Mouse (Mus musculus): ENCODE measurements around the gene Cdkn2aip. TPM values are rescaled to one million over a fixed set of nuclear protein-coding genes. Genes with fewer than 3 reads are reported as not detected.

The Cdkn2aip gene
- polyA plus RNA-seq, 1 experiment from 2014 or later = 47.6 TPM

DNA sequence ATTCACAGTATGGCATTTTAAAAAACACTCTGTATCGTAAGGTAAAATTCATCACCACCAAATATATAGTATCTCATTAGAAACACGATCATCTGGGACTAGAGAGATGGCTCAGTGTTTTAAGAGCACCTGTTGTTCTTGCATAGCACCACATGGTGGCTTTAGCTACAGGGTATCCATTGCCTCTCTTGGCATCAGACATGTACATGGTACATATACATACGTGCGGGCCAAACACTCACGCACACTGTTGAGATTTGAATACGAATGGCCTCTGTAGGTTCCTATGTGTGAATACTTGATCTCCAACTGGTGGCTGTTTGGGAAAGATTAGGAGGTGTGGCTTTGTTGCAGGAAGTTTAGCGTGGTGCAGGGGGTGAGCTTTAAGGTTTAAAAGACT, 28.6 kb upstream of the Cdkn2aip start:
- ATAC-seq (ENCODE audit: low FRiP score) = no peak
- WGBS = 89% methylated on average over 7 of the region's 7 CpGs

DNA sequence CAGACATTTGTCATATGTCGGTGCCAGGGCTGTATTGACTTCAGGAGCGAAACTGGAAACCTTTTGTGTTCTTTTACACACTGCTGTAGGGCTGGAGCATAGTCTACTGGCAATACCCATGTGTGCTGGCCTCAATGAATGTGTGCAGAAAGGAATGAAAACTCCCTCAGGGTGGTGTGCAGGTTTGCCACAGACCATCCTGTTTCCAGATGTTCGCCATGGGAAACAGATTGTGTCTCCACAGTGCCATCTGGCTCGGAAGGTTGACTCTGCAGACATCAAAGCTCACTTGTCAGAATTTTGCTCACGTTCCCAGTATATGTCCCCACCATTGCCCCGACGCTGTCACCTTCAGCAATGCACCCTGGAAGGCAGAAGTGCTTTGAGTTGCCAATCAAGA, 23.4 kb upstream of the Cdkn2aip start:
- Histone ChIP-seq H3K36me3 (no peaks in the 10 kb centered on the region), H3K27ac (no peak overlapping the region), H3K4me2 (replicated peaks) (no peak overlapping the region), H3K27me3 (0 out of 2 replicates have a peak, but pooled peaks cover 5% of the 10 kb centered on the region), H3K9ac (no peak overlapping the region), H3K4me1 (0 out of 2 replicates have a peak, but pooled peaks cover 3% of the 10 kb centered on the region), H3K9me3 (replicated peaks) (no peaks in the 10 kb centered on the region), H3K4me3 (no peak overlapping the region)
- no peak for ATAC-seq (ENCODE audit: low FRiP score)
- 42% methylated on average over 7 of the region's 7 CpGs for WGBS

More for the DNA sequence above, 28.6 kb upstream of the Cdkn2aip start:
- H3K36me3 ChIP-seq = no peaks in the 10 kb centered on the region
- no peak overlapping the region for H3K27ac ChIP-seq
- no peak overlapping the region for H3K9ac ChIP-seq
- no peaks in the 10 kb centered on the region for H3K4me1 ChIP-seq
- no peak overlapping the region for H3K4me2 ChIP-seq (replicated peaks)
- H3K4me3 ChIP-seq = no peak overlapping the region
- H3K9me3 ChIP-seq (replicated peaks) = no peaks in the 10 kb centered on the region
- 0 out of 2 replicates have a peak, but pooled peaks cover 5% of the 10 kb centered on the region for H3K27me3 ChIP-seq

DNA sequence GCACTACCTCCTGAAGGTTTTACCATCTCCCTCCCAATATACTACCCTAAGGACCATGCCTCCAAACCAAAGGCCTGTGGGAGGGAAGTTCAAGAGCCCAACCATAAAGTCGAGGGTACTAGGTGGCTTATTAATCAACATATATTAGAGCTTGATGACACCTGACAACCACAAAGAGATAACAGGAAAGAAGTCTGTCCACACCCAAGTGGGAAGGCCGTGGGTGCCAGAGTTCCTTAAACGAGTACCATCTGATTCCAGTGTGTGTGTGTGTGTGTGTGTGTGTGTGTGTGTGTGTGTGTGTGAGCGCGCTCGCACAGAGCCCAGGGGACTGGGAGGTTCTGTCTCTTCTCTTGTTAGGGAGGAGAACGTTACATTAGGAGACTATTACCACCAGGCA, 15.6 kb upstream of the Cdkn2aip start:
- H3K9me3 ChIP-seq (replicated peaks) = no peaks in the 10 kb centered on the region
- no peak overlapping the region for H3K4me3 ChIP-seq
- no peak overlapping the region for H3K9ac ChIP-seq
- H3K36me3 ChIP-seq = no peaks in the 10 kb centered on the region
- no peak overlapping the region for H3K27ac ChIP-seq
- no peak for ATAC-seq (ENCODE audit: low FRiP score)
- H3K4me2 ChIP-seq (replicated peaks) = no peak overlapping the region
- 91% methylated on average over 7 of the region's 7 CpGs for WGBS
- no peaks in the 10 kb centered on the region for H3K4me1 ChIP-seq
- H3K27me3 ChIP-seq = no peaks in the 10 kb centered on the region

DNA sequence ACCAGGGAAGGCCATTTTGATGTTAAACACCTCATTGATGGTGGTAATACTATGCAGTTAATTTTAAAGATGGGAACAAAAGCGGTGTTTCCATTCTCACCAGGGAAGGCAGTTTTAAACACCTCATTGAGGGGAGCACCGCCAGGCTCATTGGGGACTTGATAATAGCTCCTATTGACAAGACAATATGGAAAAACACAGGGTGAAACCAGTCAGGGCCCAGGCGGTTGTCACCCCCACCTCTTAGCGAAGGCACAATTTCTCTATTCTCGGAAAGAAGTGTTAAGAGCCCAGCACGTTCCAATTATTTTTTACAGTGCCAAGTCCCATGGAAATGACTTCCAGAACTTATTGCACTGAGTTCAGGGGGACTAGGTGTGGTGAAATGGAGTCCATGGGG, 13.2 kb upstream of the Cdkn2aip start:
- Histone ChIP-seq H3K27me3 (no peaks in the 10 kb centered on the region), H3K4me1 (no peaks in the 10 kb centered on the region), H3K9ac (no peak overlapping the region), H3K27ac (no peak overlapping the region), H3K9me3 (replicated peaks) (no peaks in the 10 kb centered on the region), H3K36me3 (no peaks in the 10 kb centered on the region), H3K4me2 (replicated peaks) (no peak overlapping the region), H3K4me3 (no peak overlapping the region)
- ATAC-seq (ENCODE audit: low FRiP score) = no peak
- 15% methylated on average over 6 of the region's 6 CpGs for WGBS

DNA sequence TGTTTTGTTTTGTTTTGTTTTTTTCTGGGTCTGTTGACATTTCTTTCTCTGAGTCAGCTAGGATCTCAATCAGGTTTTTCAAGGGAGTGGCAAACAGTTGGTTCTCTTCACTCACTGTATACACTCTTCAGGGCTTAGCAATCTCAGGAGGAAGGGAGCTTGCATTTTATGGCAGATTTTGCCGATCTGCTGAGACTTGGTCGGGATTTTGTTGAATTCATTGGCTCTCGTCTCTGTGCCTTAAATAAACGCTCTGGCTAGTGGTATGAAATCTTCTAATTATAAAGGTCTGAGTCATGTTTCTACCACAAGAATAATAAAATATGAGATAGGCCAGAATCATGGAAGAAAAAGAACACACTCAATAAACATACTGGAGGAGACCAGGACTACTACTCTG, 7.9 kb upstream of the Cdkn2aip start:
- 79% methylated on average over 4 of the region's 4 CpGs for WGBS
- ATAC-seq (ENCODE audit: low FRiP score) = no peak
- no peak overlapping the region for H3K27ac ChIP-seq

DNA sequence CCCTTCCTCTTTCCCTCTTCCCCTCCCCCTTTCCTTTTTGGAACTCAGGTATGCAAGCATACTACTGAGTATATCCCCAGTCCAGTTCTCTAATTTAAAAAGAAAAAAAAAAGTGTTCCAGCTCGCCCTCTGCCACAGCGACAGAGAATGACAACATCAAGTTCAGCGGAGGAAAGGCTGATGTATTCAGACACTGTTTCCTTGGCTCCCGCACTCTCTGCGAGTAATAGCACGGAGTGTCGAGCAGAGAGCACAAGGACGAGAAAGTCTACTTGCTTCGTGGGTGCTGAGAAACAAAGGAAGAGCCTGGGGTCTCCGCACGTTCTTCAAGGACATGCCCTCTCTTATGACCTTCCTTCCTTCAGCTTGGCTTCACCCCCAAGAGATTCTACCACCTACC, 4.9 kb upstream of the Cdkn2aip start:
- no peaks in the 10 kb centered on the region for H3K36me3 ChIP-seq
- H3K27ac ChIP-seq = no peak overlapping the region
- no peaks in the 10 kb centered on the region; the same call in 1 of the 2 replicates for H3K4me1 ChIP-seq
- H3K4me3 ChIP-seq = no peak overlapping the region
- no peak for ATAC-seq (ENCODE audit: low FRiP score)
- WGBS = 24% methylated on average over 11 of the region's 11 CpGs
- H3K9me3 ChIP-seq (replicated peaks) = no peaks in the 10 kb centered on the region
- H3K4me2 ChIP-seq (replicated peaks) = no peak overlapping the region
- no peak overlapping the region for H3K9ac ChIP-seq
- no peaks in the 10 kb centered on the region for H3K27me3 ChIP-seq

More for the DNA sequence above, 7.9 kb upstream of the Cdkn2aip start:
- Histone ChIP-seq H3K4me2 (replicated peaks) (no peak overlapping the region), H3K9ac (no peak overlapping the region), H3K4me1 (no peaks in the 10 kb centered on the region), H3K36me3 (no peaks in the 10 kb centered on the region), H3K4me3 (no peak overlapping the region), H3K27me3 (no peaks in the 10 kb centered on the region), H3K9me3 (replicated peaks) (no peaks in the 10 kb centered on the region)

DNA sequence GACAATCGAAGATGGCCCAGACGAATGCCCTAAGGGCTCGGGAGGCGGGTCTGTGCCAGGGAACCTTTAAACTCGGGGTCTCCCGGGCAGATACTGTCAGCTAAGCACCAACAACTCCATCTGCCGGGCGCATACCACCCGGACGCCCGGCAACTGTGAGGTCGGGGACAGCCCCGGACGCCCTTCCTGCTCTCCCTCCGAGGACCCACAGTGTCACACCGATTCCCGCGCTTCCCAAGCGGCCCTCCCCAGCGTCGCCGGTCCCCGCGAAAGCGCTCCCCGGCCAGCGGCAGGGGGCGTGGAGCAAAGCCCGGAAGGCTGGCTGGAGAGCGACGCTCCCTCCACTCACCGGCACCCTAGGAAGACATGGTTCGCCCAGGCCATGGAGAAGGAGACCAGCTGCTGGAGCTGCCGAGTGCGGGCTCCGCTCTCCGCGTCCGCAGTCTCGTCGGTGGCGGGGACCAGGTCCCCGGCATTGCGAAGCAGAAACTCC, 515 bp downstream of the Cdkn2aip start:
- H3K9me3 ChIP-seq (replicated peaks) = no peaks in the 10 kb centered on the region
- WGBS = under 1% methylated on average over 44 of the region's 44 CpGs
- H3K4me1 ChIP-seq = peaks cover 10% of the 10 kb centered on the region
- peak overlapping the region; percentile 92 for H3K9ac ChIP-seq
- peak overlapping the region; percentile 67 for H3K4me2 ChIP-seq (replicated peaks)
- peak overlapping the region; percentile 95 for H3K27ac ChIP-seq
- peak; percentile 66 for ATAC-seq (ENCODE audit: low FRiP score)
- peaks cover 24% of the 10 kb centered on the region for H3K36me3 ChIP-seq
- H3K27me3 ChIP-seq = no peaks in the 10 kb centered on the region
- peak overlapping the region; percentile 96 for H3K4me3 ChIP-seq

DNA sequence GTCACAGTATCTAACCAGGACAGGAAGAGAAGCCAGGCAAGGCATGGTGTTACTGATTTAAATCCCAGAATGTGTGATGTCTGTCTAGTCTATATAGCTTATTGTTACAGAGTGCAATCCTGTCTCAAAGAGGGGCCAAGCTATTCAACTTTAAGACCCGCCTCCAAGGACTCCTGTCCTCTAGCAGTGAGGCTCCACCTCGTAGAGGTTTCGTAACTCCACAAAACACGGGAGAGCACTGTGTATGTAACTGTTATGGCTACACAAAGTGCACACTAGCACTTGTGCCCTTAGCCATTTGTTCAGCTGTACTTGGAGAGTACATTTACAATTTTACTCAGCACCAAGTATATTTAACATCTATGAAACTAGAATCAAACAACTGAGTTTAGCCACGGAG, 5.6 kb downstream of the Cdkn2aip start:
- H3K36me3 ChIP-seq = peaks cover 42% of the 10 kb centered on the region
- no peak overlapping the region for H3K4me3 ChIP-seq
- no peak overlapping the region for H3K27ac ChIP-seq
- no peak overlapping the region for H3K9ac ChIP-seq
- H3K27me3 ChIP-seq = no peaks in the 10 kb centered on the region
- H3K9me3 ChIP-seq (replicated peaks) = no peaks in the 10 kb centered on the region
- WGBS = 85% methylated on average over 5 of the region's 5 CpGs
- ATAC-seq (ENCODE audit: low FRiP score) = no peak
- peaks cover 10% of the 10 kb centered on the region for H3K4me1 ChIP-seq
- H3K4me2 ChIP-seq (replicated peaks) = no peak overlapping the region

DNA sequence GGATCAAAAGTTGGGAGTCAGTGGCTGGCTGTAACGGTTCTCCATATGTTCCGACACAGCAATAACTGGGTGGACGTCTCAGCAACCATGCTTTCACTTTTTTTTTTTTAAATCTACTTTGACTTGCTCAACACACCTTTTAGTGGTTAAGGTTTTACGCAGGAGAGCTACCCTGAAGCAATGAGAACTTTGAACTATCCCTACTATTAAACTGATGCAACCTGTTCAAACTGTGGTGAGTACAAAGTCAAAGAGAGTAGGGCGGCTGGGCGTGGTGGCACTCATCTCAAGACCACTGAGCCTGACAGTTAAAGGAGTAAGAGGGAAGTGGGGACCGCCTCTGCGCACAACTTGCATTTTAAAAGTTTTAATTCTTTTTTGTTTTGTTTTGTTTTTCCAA, 7.0 kb downstream of the Cdkn2aip start:
- Histone ChIP-seq H3K9ac (no peak overlapping the region), H3K27me3 (no peaks in the 10 kb centered on the region), H3K4me3 (no peak overlapping the region), H3K4me1 (peaks cover 2% of the 10 kb centered on the region), H3K9me3 (replicated peaks) (no peaks in the 10 kb centered on the region), H3K4me2 (replicated peaks) (no peak overlapping the region), H3K27ac (no peak overlapping the region), H3K36me3 (peaks cover 37% of the 10 kb centered on the region)
- no peak for ATAC-seq (ENCODE audit: low FRiP score)
- 96% methylated on average over 8 of the region's 8 CpGs for WGBS

DNA sequence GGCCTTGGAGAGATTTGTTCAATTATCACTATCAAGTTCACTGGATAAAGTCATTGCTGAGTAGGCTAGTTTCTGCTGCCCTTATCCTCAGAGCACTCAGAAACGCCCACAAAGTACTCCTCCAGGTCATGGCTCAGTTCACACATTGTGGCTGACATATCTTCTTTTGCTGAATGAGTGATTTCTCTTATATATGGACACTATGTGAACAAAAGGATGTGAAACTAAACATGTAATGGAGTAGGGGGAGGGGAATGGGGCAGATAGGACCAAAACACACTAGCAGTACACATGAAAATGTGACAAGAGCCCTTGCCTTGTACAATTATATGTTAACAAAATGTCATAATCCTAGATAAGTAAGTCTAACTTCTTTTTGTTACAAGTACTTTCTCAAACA, 11.4 kb downstream of the Cdkn2aip start:
- ATAC-seq (ENCODE audit: low FRiP score) = no peak
- no peaks in the 10 kb centered on the region; the same call in 1 of the 2 replicates for H3K9me3 ChIP-seq (replicated peaks)
- WGBS = 45% methylated on average over 1 of the region's 1 CpGs

DNA sequence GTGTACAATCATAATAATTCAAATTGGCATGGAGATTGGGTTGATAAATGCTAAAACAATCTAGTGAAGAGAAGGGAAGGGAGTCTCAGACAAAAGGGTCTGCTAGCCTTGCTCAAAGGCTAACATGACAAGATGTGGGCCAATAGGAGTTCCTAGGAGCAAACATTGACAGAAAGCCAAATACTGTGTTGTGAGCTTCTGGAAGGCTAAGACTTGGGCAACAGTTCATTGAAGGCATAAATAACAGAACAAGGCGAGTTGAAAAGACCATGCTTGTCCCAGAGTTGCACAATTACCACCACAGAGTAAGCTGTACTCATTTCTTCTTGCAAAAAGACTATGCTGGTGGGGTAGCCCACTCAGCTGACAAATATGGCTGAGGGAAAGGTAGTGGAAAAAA, 16.0 kb downstream of the Cdkn2aip start:
- H3K36me3 ChIP-seq = no peaks in the 10 kb centered on the region
- no peak overlapping the region for H3K27ac ChIP-seq
- no peak for ATAC-seq (ENCODE audit: low FRiP score)
- H3K27me3 ChIP-seq = no peaks in the 10 kb centered on the region
- H3K4me3 ChIP-seq = no peak overlapping the region
- H3K4me1 ChIP-seq = no peaks in the 10 kb centered on the region
- H3K9ac ChIP-seq = no peak overlapping the region
- no peak overlapping the region for H3K4me2 ChIP-seq (replicated peaks)
- WGBS = 66% methylated on average over 1 of the region's 1 CpGs
- H3K9me3 ChIP-seq (replicated peaks) = no peaks in the 10 kb centered on the region; the same call in 1 of the 2 replicates

More for the DNA sequence above, 11.4 kb downstream of the Cdkn2aip start:
- H3K36me3 ChIP-seq = peaks cover 11% of the 10 kb centered on the region
- H3K27ac ChIP-seq = no peak overlapping the region
- no peak overlapping the region for H3K4me2 ChIP-seq (replicated peaks)
- H3K9ac ChIP-seq = no peak overlapping the region
- H3K4me1 ChIP-seq = no peaks in the 10 kb centered on the region
- H3K27me3 ChIP-seq = no peaks in the 10 kb centered on the region
- no peak overlapping the region for H3K4me3 ChIP-seq

DNA sequence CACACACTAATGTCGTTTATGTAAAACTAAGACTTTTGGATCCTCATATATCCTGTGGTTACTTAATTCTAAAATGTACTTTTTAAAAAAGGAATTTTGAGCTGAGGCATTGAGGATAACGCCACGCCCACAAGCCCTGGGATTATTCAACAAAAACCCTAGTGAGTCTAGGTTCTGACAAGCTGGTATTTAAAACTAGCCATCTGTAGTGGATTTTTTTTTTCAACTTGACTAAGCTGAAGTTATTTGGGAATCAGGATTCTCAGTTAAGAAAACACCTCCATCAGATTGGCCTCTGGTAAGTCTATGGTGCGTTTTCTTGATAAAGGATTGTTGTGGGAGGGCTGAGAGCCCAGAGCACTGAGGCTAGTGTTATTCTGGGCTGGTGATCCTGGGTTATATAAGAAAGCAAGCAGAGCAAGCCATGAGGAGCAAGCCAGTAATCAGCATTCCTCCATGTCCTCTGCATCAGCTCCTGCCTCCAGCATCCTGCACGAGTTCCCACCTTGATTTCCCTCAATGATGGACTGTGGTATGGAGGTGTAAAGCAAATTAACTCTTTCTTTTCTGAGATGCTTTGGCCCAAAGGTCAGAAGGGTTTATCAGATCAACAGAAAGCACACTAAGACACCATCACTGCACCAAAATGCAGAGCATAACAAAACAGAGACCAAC, 18.2 kb downstream of the Cdkn2aip start:
- Histone ChIP-seq H3K9ac (no peak overlapping the region), H3K36me3 (no peaks in the 10 kb centered on the region), H3K4me3 (no peak overlapping the region), H3K4me1 (peaks cover 3% of the 10 kb centered on the region; the same call in 1 of the 2 replicates), H3K27me3 (peaks cover 8% of the 10 kb centered on the region; the same call in 1 of the 2 replicates), H3K9me3 (replicated peaks) (no peaks in the 10 kb centered on the region), H3K27ac (no peak overlapping the region), H3K4me2 (replicated peaks) (no peak overlapping the region)
- 84% methylated on average over 5 of the region's 5 CpGs for WGBS
- ATAC-seq (ENCODE audit: low FRiP score) = no peak

DNA sequence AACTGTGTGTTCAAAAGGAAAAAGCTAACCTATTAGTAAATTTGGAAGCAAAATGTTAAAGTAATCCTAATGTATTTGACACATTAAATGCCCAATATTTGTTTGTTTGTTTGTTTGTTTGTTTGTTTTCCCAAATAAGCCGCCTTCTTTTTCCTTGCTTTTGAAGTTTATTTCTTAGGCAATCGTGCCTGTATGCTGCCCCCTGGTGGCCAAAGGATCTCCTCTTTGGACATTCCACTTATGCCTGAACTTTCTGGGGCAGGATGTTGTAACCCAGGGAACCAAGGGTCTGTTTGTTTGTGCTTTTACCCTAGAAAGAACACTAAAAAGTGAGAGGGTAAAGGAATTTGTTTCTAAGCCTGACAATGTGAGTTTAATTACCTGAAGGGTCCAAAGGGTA, 20.6 kb downstream of the Cdkn2aip start:
- H3K27ac ChIP-seq = no peak overlapping the region
- no peaks in the 10 kb centered on the region for H3K36me3 ChIP-seq
- H3K9ac ChIP-seq = no peak overlapping the region
- peaks cover 8% of the 10 kb centered on the region; the same call in 1 of the 2 replicates for H3K27me3 ChIP-seq
- 25% methylated on average over 2 of the region's 2 CpGs for WGBS
- H3K4me3 ChIP-seq = no peak overlapping the region
- peaks cover 7% of the 10 kb centered on the region; the same call in 1 of the 2 replicates for H3K9me3 ChIP-seq (replicated peaks)
- no peak overlapping the region for H3K4me2 ChIP-seq (replicated peaks)
- H3K4me1 ChIP-seq = peaks cover 7% of the 10 kb centered on the region; the same call in 1 of the 2 replicates
- ATAC-seq (ENCODE audit: low FRiP score) = no peak
